ENCODE assay signal across 9 mouse cellular contexts in the genomic region with DNA sequence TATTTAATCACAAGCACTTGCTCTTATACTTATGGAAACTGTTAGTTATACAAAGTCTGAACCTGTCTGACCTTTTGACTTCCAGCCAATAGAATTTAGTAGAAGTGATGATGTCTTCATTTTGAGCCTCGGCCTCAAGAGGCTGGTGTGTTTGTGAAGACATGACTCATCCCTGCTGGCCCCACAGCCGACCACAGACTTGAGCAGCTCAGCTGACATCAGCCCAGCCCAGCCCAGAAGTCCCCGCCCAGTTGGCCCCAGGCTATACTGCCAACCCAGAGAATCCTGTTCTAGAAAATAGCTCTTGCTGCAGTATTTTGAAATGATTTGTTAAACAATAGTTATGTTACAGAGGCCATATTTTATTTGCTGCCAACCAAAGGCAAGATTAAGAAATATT.
A peak's percentile ranks its signal among the peaks of the same experiment; 100 is the strongest.
DNase-seq lines count a peak whose midpoint lies in the region; ATAC-seq and TF ChIP-seq lines count a peak whose summit lies in the region.
"Had no signal": no experiment of that assay in that cellular context is flagged by ENCODE, and none has a peak within 500 bp of the region (broad histone marks: within the 10 kb centered on the region; RNA-seq: fewer than 3 reads in every experiment).

No protein-coding gene starts in this region.

- H3K4me2 ChIP-seq in forebrain, embryonic 14.5 days (ENCODE audit: low read length): no peak overlapping the region
- H3K4me2 ChIP-seq: limb, embryonic 15.5 days had no signal

- no peaks in the 10 kb centered on the region for H3K4me1 ChIP-seq in kidney, adult 2 months (ENCODE audit: control insufficient read depth, insufficient read depth, low read length)
- H3K4me1 ChIP-seq in forebrain, embryonic 14.5 days (ENCODE audit: control insufficient read depth, insufficient read depth, low read length): no peaks in the 10 kb centered on the region
- H3K4me1 ChIP-seq: limb, embryonic 15.5 days had no signal

- H3K27ac ChIP-seq in kidney, adult 2 months (ENCODE audit: insufficient read depth, low read depth, low read length): no peak overlapping the region
- no peak overlapping the region for H3K27ac ChIP-seq in forebrain, embryonic 14.5 days (ENCODE audit: low read depth, low read length)
- H3K27ac ChIP-seq: limb, embryonic 15.5 days had no signal

- no peaks in the 10 kb centered on the region for H3K27me3 ChIP-seq in kidney, adult 2 months (replicated peaks; ENCODE audit: control insufficient read depth, insufficient read depth, low read length)
- H3K27me3 ChIP-seq in forebrain, embryonic 14.5 days (replicated peaks; ENCODE audit: control insufficient read depth, insufficient read depth, low read length): no peaks in the 10 kb centered on the region
- H3K27me3 ChIP-seq: limb, embryonic 15.5 days had no signal

- H3K36me3 ChIP-seq in kidney, adult 2 months (ENCODE audit: control insufficient read depth, insufficient read depth, low read length): no peaks in the 10 kb centered on the region
- no peaks in the 10 kb centered on the region for H3K36me3 ChIP-seq in forebrain, embryonic 14.5 days (ENCODE audit: control insufficient read depth, insufficient read depth, low read length)
- H3K36me3 ChIP-seq: limb, embryonic 15.5 days had no signal

- H3K4me3 ChIP-seq in kidney, adult 2 months (ENCODE audit: insufficient read depth, low read depth, low read length): no peak overlapping the region
- H3K4me3 ChIP-seq in forebrain, embryonic 14.5 days (ENCODE audit: low read depth, low read length): no peak overlapping the region
- H3K4me3 ChIP-seq: limb, embryonic 15.5 days had no signal

- ATAC-seq in forebrain, embryonic 14.5 days: no peak

- no peak for TF ChIP-seq CTCF in kidney, adult 2 months (conservative IDR thresholded peaks at IDR 0.05; ENCODE audit: insufficient read depth, insufficient read length, low read depth, low read length)

- intact Hi-C loops in heart, postnatal 10 days (cut with DNase I): no loop called here

- no peak for TF ChIP-seq POLR2A in kidney, adult 2 months (IDR thresholded peaks at IDR 0.05; ENCODE audit: low read depth, low read length)

- H3K9ac ChIP-seq in forebrain, embryonic 14.5 days (ENCODE audit: low read length): no peak overlapping the region
- H3K9ac ChIP-seq: limb, embryonic 15.5 days had no signal

- no peaks in the 10 kb centered on the region for H3K9me3 ChIP-seq in forebrain, embryonic 14.5 days (replicated peaks; ENCODE audit: control insufficient read depth, low read length)
- H3K9me3 ChIP-seq: limb, embryonic 15.5 days had no signal

- peak; percentile 3 for DNase-seq in kidney, adult 2 months
- DNase-seq in kidney, adult 11 months: no peak
- DNase-seq in adipocyte (ENCODE audit: low spot score): peak; percentile 94
- peak; percentile 39 to 52 for DNase-seq in heart, postnatal 10 days
- peak; percentile 82 for DNase-seq in lung, postnatal 36 days
- DNase-seq in cerebellum, adult 11 months: no peak
- DNase-seq in layer of hippocampus, adult 9-10 months (ENCODE audit: low spot score): no peak
- DNase-seq in forebrain, embryonic 14.5 days (ENCODE audit: low spot score): no peak

- WGBS in kidney, adult 2 months: 50% methylated on average over 3 of the region's 3 CpGs
- WGBS in forebrain, embryonic 14.5 days: 52% methylated on average over 3 of the region's 3 CpGs

Comparison
In these comparisons a context has a peak if more than half of its experiments do, and no peak if none do; other contexts are left out.
1. DNase-seq: peak in kidney, adult 2 months (single experiment), adipocyte (single experiment), heart, postnatal 10 days (2 of 2) and lung, postnatal 36 days (single experiment); none in kidney, adult 11 months (single experiment), cerebellum, adult 11 months (single experiment), layer of hippocampus, adult 9-10 months (single experiment) and forebrain, embryonic 14.5 days (single experiment).